Mouse (Mus musculus): ENCODE measurements around the gene Gm21854. TPM values are rescaled to one million over a fixed set of nuclear protein-coding genes. Genes with fewer than 3 reads are reported as not detected.
"Not testable (repeated sequence)": the region's sequence is repeated elsewhere in the genome, so short reads cannot be mapped to it uniquely, and the experiment has no call there.

The Gm21854 gene
- not detected in 2 replicates for total RNA-seq (2015)
- total RNA-seq (2017), result not detected in 2 replicates

GRCm38 (mm10) chrY:5656686-5657085 lies at the start of gene Gm21854:
Gene Gm21854, plus strand, starts transcription at chrY:5656986.
- ATAC-seq (replicated peaks; ENCODE audit: poor library complexity), result not testable (repeated sequence)

Other genes with a start within 250 kb of the Gm21854 start
- gene Gm20914, start 69.0 kb downstream of the Gm21854 start, total RNA-seq (2015), result not detected in 2 replicates
- not detected in 2 replicates for gene Gm20914, start 69.0 kb downstream of the Gm21854 start, total RNA-seq (2017)
- not detected in 2 replicates for gene Gm28171, start 136.4 kb downstream of the Gm21854 start, total RNA-seq (2015)
- not detected in 2 replicates for gene Gm28171, start 136.4 kb downstream of the Gm21854 start, total RNA-seq (2017)

Measured in megakaryocyte progenitor cell, adult 5-6 weeks (primary cell).